Mouse (Mus musculus) bone marrow, adult 2 months (tissue): ENCODE data around the gene Nqo1.

Source experiments
- CTCF ChIP-seq: fragments of 200-500 bp; IDR thresholded peaks from 2 replicates; pipeline ENCODE4 v1.5.1; 2011; ENCODE audit warnings: low read length, control low read depth; ENCODE audit not compliant: control insufficient read depth, insufficient read depth
- POLR2A ChIP-seq: fragments of 200-500 bp; IDR thresholded peaks from 2 replicates; pipeline ENCODE4 v1.6.1; 2011; ENCODE audit warnings: low read depth, mild to moderate bottlenecking, control low read depth, low read length, borderline replicate concordance; ENCODE audit not compliant: control insufficient read depth

GRCm38 (mm10) chr8:107395397-107395796 lies 7.6 kb downstream of the Nqo1 start:
- TF ChIP-seq CTCF (no peak), POLR2A (no peak)
